Mouse (Mus musculus) spleen, adult 2 months (tissue): ENCODE data around the gene Mboat1.

Experiments used
- CTCF ChIP-seq: fragments of 200-500 bp; IDR thresholded peaks from 2 replicates; pipeline ENCODE4 v1.5.1; 2011; ENCODE audit warnings: mild to moderate bottlenecking, inconsistent platforms; ENCODE audit not compliant: insufficient read depth, insufficient read length, insufficient replicate concordance; ENCODE audit errors: extremely low read depth
- POLR2A ChIP-seq: fragments of 200-500 bp; IDR thresholded peaks from 2 replicates; pipeline ENCODE4 v1.6.1; 2011; ENCODE audit warnings: low read depth, low read length, inconsistent platforms

- TF ChIP-seq CTCF, result no peak
- TF ChIP-seq POLR2A, result no peak
Measured at GRCm38 (mm10) chr13:30258802-30259201, 122.5 kb downstream of the Mboat1 start.
